Mouse (Mus musculus) thymus, adult 2 months (tissue): Measurements from ENCODE around the gene Uxs1.

Experiments
- CTCF ChIP-seq: fragments of 200-500 bp; IDR thresholded peaks from 2 replicates; pipeline ENCODE4 v1.5.1; 2012; ENCODE audit warnings: mild to moderate bottlenecking, control low read depth, low read length, moderate library complexity, borderline replicate concordance; ENCODE audit not compliant: control insufficient read depth, poor library complexity, insufficient read depth; ENCODE audit errors: extremely low read depth
- POLR2A ChIP-seq: fragments of 200-500 bp; IDR thresholded peaks from 2 replicates; pipeline ENCODE4 v1.6.1; 2012; ENCODE audit warnings: mild to moderate bottlenecking, low read length, control low read depth, moderate library complexity; ENCODE audit not compliant: control insufficient read depth, poor library complexity, insufficient read depth; ENCODE audit errors: extremely low read depth

DNA sequence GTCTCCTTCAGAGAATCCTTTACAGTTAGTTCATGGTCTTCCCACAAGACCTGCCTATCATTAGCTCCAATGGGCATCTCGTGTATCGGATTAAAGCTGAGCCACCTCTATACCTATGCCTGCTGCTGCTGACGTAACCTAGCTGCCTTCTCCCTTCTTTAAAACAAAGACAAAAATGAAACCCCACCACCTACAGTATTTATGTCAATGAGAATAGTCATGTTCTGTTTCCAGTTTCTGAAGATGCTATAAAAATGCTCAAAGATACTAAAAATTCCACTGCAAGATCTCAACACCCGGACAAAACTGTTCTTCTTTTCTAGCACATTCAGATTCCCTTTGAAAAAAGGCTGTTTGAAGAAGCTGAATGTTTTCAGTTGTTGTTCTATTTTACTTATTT, 9.2 kb downstream of the Uxs1 start:
- TF ChIP-seq CTCF = no peak
- TF ChIP-seq POLR2A = no peak
